In the genomic region with DNA sequence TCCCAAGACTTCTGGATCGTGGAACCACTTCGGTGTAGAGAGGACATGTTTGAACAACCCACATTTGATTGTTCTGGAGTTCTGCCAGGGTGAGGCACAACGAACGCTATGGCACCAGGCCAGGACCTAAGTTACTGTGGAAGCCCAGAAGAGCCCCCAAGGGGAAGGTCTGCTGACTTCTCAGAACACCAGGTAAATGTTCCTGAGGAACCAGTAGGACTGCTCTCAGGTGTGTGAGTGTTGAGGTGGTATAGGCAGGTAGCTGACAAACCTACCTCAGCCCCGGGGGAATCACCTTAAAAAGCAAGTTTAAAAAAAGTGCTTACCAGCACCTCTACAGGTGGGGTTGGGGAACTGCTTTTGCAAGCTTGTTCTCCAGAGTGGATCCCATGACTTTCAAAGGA, we compare ENCODE assay signal across 9 mouse cellular contexts. TPM values are rescaled to one million over a fixed set of nuclear protein-coding genes. Genes with fewer than 3 reads are reported as not detected.
DNase-seq lines count a peak whose midpoint lies in the region; ATAC-seq and TF ChIP-seq lines count a peak whose summit lies in the region.
"Had no signal": no experiment of that assay in that cellular context is flagged by ENCODE, and none has a peak within 500 bp of the region (broad histone marks: within the 10 kb centered on the region; RNA-seq: fewer than 3 reads in every experiment).

No protein-coding gene starts in this region.

- no peaks in the 10 kb centered on the region for H3K9me3 ChIP-seq in embryonic facial prominence, embryonic 15.5 days (replicated peaks)
- H3K9me3 ChIP-seq in stomach, embryonic 16.5 days (replicated peaks; ENCODE audit: control insufficient read depth, low read length): no peaks in the 10 kb centered on the region
- H3K9me3 ChIP-seq: heart, embryonic 15.5 days had no signal

- no peak overlapping the region for H3K4me3 ChIP-seq in layer of hippocampus, adult 2 months
- H3K4me3 ChIP-seq in embryonic facial prominence, embryonic 15.5 days (replicated peaks): no peak overlapping the region
- H3K4me3 ChIP-seq in stomach, embryonic 16.5 days (replicated peaks; ENCODE audit: low read length): no peak overlapping the region
- H3K4me3 ChIP-seq: erythroblast, embryonic 14.5 days; heart, embryonic 15.5 days had no signal

- no peak overlapping the region for H3K9ac ChIP-seq in embryonic facial prominence, embryonic 15.5 days
- H3K9ac ChIP-seq in stomach, embryonic 16.5 days (ENCODE audit: low read length): no peak overlapping the region
- H3K9ac ChIP-seq: heart, embryonic 15.5 days had no signal

- H3K27ac ChIP-seq in layer of hippocampus, adult 2 months: no peak overlapping the region
- H3K27ac ChIP-seq in embryonic facial prominence, embryonic 15.5 days (replicated peaks): peak overlapping the region; percentile 51
- H3K27ac ChIP-seq in stomach, embryonic 16.5 days (ENCODE audit: low read length): peak overlapping the region; percentile 29; the same call in 1 of the 2 replicates
- H3K27ac ChIP-seq: heart, embryonic 15.5 days had no signal

- WGBS in embryonic facial prominence, embryonic 15.5 days: 53% methylated on average over 5 of the region's 5 CpGs
- 52% methylated on average over 5 of the region's 5 CpGs for WGBS in stomach, embryonic 16.5 days

- DNase-seq in layer of hippocampus, adult 2 months (ENCODE audit: low spot score in 2 of 2): no peak
- no peak for DNase-seq in layer of hippocampus, adult 11-12 months (ENCODE audit: low spot score)
- DNase-seq in lung, adult 18-20 months: peak; percentile 68 to 84
- DNase-seq in cerebellum, adult 18-20 months: no peak
- no peak for DNase-seq in gastrocnemius, adult 8-10 months (ENCODE audit: low spot score in 2 of 2)

- peak; percentile 48 for TF ChIP-seq CTCF in layer of hippocampus, adult 2 months (conservative IDR thresholded peaks at IDR 0.05)

- no peaks in the 10 kb centered on the region for H3K36me3 ChIP-seq in embryonic facial prominence, embryonic 15.5 days
- no peaks in the 10 kb centered on the region for H3K36me3 ChIP-seq in stomach, embryonic 16.5 days (ENCODE audit: control insufficient read depth, insufficient read depth, low read length)
- H3K36me3 ChIP-seq: heart, embryonic 15.5 days had no signal

- ATAC-seq in embryonic facial prominence, embryonic 15.5 days (ENCODE audit: insufficient number of reproducible peaks, low FRiP score, low TSS enrichment, low read depth): 0 out of 2 replicates have a peak, but pooled peaks have one; percentile 56
- peak; percentile 84; the same call in 1 of the 2 replicates for ATAC-seq in stomach, embryonic 16.5 days (ENCODE audit: insufficient read depth, low FRiP score)

- no peak overlapping the region for H3K4me2 ChIP-seq in embryonic facial prominence, embryonic 15.5 days (replicated peaks)
- H3K4me2 ChIP-seq in stomach, embryonic 16.5 days (ENCODE audit: low read depth, low read length): no peak overlapping the region
- H3K4me2 ChIP-seq: heart, embryonic 15.5 days had no signal

- no peaks in the 10 kb centered on the region for H3K4me1 ChIP-seq in embryonic facial prominence, embryonic 15.5 days
- H3K4me1 ChIP-seq in stomach, embryonic 16.5 days (ENCODE audit: control insufficient read depth, insufficient read depth, low read length): no peaks in the 10 kb centered on the region

- no peaks in the 10 kb centered on the region for H3K27me3 ChIP-seq in embryonic facial prominence, embryonic 15.5 days
- no peaks in the 10 kb centered on the region for H3K27me3 ChIP-seq in stomach, embryonic 16.5 days (ENCODE audit: control insufficient read depth, insufficient read depth, low read length)
- H3K27me3 ChIP-seq: heart, embryonic 15.5 days had no signal

RNA-seq across cellular contexts. Expression of gene Dbi, which starts 15.3 kb away (rescaled TPM):
- 100 to 1,000 TPM; 338 to 346 TPM for total RNA-seq in layer of hippocampus, adult 2 months (2021)
- 797 and 816 TPM in 2 replicates for polyA plus RNA-seq in embryonic facial prominence, embryonic 15.5 days (2015; fragmentation: Nextera tagmentation; extraction: Ambion mirVana)
- 893 and 962 TPM in 2 replicates for polyA plus RNA-seq in stomach, embryonic 16.5 days (2015; fragmentation: Nextera tagmentation; extraction: Ambion mirVana)
- 100 to 1,000 TPM; 117 to 144 (median 142) TPM for total RNA-seq in gastrocnemius, adult 8-10 months (2022)

RNA-seq across cellular contexts. Expression of gene 3110009E18Rik, which starts 15.4 kb away (rescaled TPM):
- total RNA-seq in layer of hippocampus, adult 2 months (2021): 1 to 10 TPM; 7.1 to 7.8 TPM
- polyA plus RNA-seq in embryonic facial prominence, embryonic 15.5 days (2015; fragmentation: Nextera tagmentation; extraction: Ambion mirVana): 17.9 and 19.1 TPM in 2 replicates
- polyA plus RNA-seq in stomach, embryonic 16.5 days (2015; fragmentation: Nextera tagmentation; extraction: Ambion mirVana): 11.9 and 13.2 TPM in 2 replicates
- 1 to 10 TPM; 3.6 to 5.2 (median 4.1) TPM for total RNA-seq in gastrocnemius, adult 8-10 months (2022)
- polyA plus RNA-seq: erythroblast, embryonic 14.5 days had no signal

RNA-seq across cellular contexts. Expression of gene Tmem37, which starts 31.7 kb away (rescaled TPM):
- total RNA-seq in layer of hippocampus, adult 2 months (2021): 1 to 10 TPM; 1.1 to 1.4 TPM
- polyA plus RNA-seq in embryonic facial prominence, embryonic 15.5 days (2015; fragmentation: Nextera tagmentation; extraction: Ambion mirVana): 9.9 and 11.4 TPM in 2 replicates
- polyA plus RNA-seq in stomach, embryonic 16.5 days (2015; fragmentation: Nextera tagmentation; extraction: Ambion mirVana): 19.4 and 24.8 TPM in 2 replicates
- 10 to 100 TPM in 2 of 4 experiments, 1 to 10 TPM in 2; 7.0 to 17.1 (median 11.3) TPM for total RNA-seq in gastrocnemius, adult 8-10 months (2022)

Comparison
In these comparisons a context has a peak if more than half of its experiments do, and no peak if none do; other contexts are left out.
1. DNase-seq: peak in lung, adult 18-20 months (2 of 2); none in layer of hippocampus, adult 2 months (0 of 2), layer of hippocampus, adult 11-12 months (single experiment), cerebellum, adult 18-20 months (0 of 2) and gastrocnemius, adult 8-10 months (0 of 2).